Mouse (Mus musculus) liver, embryonic 14.5 days (tissue): ENCODE measurements around the gene Cacna1g. TPM values are rescaled to one million over a fixed set of nuclear protein-coding genes. Genes with fewer than 3 reads are reported as not detected.

Experiments used
- ATAC-seq: fragments of 200-750 bp; cut with Nextera tagmentation; 2 replicates; pipeline ENCODE4 v1.8.0; 2017; ENCODE audit warnings: moderate number of reproducible peaks, mild to moderate bottlenecking, moderate library complexity; ENCODE audit not compliant: insufficient read depth
- DNase-seq, 3 experiments: peaks; one replicate each; pipeline ENCODE4 v3.0.0-alpha.2; 2012 to 2013; ENCODE audit warnings: low read depth in 3 of 3, low spot score in 3 of 3
- H3K27ac ChIP-seq: fragments of 300-500 bp; sonication (generic); 2 replicates; pipeline ENCODE4 v1.5.1; 2014; ENCODE audit warnings: moderate library complexity, mild to moderate bottlenecking, control low read depth, inconsistent platforms
- H3K27me3 ChIP-seq: fragments of 300-500 bp; sonication (generic); 2 replicates; pipeline ENCODE4 v1.6.1; 2014; ENCODE audit warnings: mild to moderate bottlenecking, low read length, moderate library complexity; ENCODE audit not compliant: control insufficient read depth, insufficient read depth
- H3K36me3 ChIP-seq: fragments of 300-500 bp; sonication (generic); replicated peaks from 2 replicates; pipeline ENCODE4 v1.6.1; 2014; ENCODE audit warnings: low read depth; ENCODE audit not compliant: control insufficient read depth, insufficient read depth
- H3K4me1 ChIP-seq, 2 experiments: fragments of 200-500 bp in 1 of 2; fragments of 300-500 bp in 1 of 2; sonication (generic) in 1 of 2; replicated peaks; 2 replicates each; pipeline ENCODE4 v1.6.1; 2012 to 2014; ENCODE audit warnings: antibody characterized with exemption in 1 of 2, inconsistent platforms in 1 of 2, low read length in 1 of 2; ENCODE audit not compliant: control insufficient read depth in 2 of 2, insufficient read depth in 2 of 2
- H3K4me2 ChIP-seq: fragments of 300-500 bp; sonication (generic); 2 replicates; pipeline ENCODE4 v1.6.1; 2014; ENCODE audit warnings: low read depth, mild to moderate bottlenecking, control low read depth, moderate library complexity
- H3K4me3 ChIP-seq, 2 experiments: fragments of 200-500 bp in 1 of 2; fragments of 300-500 bp in 1 of 2; sonication (generic) in 1 of 2; 2 replicates each; pipeline ENCODE4 v1.5.1; 2012 to 2014; ENCODE audit warnings: low read depth in 2 of 2, low read length in 2 of 2, mild to moderate bottlenecking in 2 of 2, control low read depth in 1 of 2, inconsistent platforms in 1 of 2, moderate library complexity in 1 of 2; ENCODE audit not compliant: insufficient read depth in 1 of 2
- H3K9ac ChIP-seq: fragments of 300-500 bp; sonication (generic); replicated peaks from 2 replicates; pipeline ENCODE4 v1.6.1; 2014; ENCODE audit warnings: mild to moderate bottlenecking, control low read depth, moderate library complexity
- H3K9me3 ChIP-seq: fragments of 300-500 bp; sonication (generic); 2 replicates; pipeline ENCODE4 v1.6.1; 2016; ENCODE audit warnings: low read length, mixed read lengths; ENCODE audit not compliant: control insufficient read depth
- CTCF ChIP-seq: IDR thresholded peaks from 2 replicates; pipeline ENCODE4 v1.5.1; 2016; ENCODE audit warnings: antibody characterized with exemption, low read depth, control low read depth
- EP300 ChIP-seq: IDR thresholded peaks from 2 replicates; pipeline ENCODE4 v1.6.1; 2016; ENCODE audit warnings: antibody characterized with exemption, low read depth
- WGBS: fragments of 180-500 bp; shearing (Covaris S2); extraction: QIAGEN DNeasy Blood & Tissue Kit; methylation state at CpG from one replicate; pipeline ENCODE4 v1.1.7; 2014; ENCODE audit not compliant: insufficient replicate concordance; 5-methylcytosine and 5-hydroxymethylcytosine counted together
- polyA plus RNA-seq, 2 experiments: library from polyadenylated mRNA; depleted of rRNA in 1 of 2; stranded (reverse) in 1 of 2; unstranded in 1 of 2; fragments of >200 nt; fragmentation: Nextera tagmentation in 1 of 2; extraction: Ambion mirVana in 1 of 2; gene quantifications; 2 replicates each; pipeline versions ENCODE4 v1.2.1 to v1.2.3; 2012 to 2014

The Cacna1g gene
- polyA plus RNA-seq, 2 experiments: 0.89 to 7.3 TPM

DNA sequence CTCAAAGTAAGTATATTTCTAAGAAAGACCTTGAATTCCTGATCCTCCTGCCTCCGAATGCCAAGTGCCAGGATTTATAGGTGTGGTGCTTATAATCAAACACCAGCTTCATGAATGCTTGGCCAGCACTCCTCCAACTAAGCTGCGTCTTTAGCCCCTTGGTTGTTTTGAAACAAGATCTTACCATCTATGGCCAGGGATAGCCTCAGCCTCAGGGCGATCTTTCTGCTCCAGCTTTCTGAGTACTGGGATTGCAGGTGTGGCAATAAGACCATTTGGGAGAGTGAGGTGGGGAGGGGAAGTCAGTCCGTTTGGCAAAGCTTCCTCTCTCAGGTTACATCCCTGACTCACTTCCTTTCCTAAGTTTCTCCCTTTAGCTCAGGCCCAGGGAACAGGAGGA lies 86.2 kb downstream of the Cacna1g start:
- peaks cover 0 to 4% of the 10 kb centered on the region in 2 experiments; a peak in 1 of 4 replicates for H3K4me1 ChIP-seq
- no peak for TF ChIP-seq CTCF
- DNase-seq (no peak), ATAC-seq (no peak)
- no peak overlapping the region for H3K27ac ChIP-seq
- no peaks in the 10 kb centered on the region; the same call in 1 of the 2 replicates for H3K27me3 ChIP-seq
- no peak overlapping the region for H3K4me2 ChIP-seq
- H3K9ac ChIP-seq: no peak overlapping the region
- no peaks in the 10 kb centered on the region for H3K36me3 ChIP-seq
- WGBS: 52% methylated on average over 4 of the region's 4 CpGs
- no peaks in the 10 kb centered on the region for H3K9me3 ChIP-seq
- H3K4me3 ChIP-seq: no peak overlapping the region

DNA sequence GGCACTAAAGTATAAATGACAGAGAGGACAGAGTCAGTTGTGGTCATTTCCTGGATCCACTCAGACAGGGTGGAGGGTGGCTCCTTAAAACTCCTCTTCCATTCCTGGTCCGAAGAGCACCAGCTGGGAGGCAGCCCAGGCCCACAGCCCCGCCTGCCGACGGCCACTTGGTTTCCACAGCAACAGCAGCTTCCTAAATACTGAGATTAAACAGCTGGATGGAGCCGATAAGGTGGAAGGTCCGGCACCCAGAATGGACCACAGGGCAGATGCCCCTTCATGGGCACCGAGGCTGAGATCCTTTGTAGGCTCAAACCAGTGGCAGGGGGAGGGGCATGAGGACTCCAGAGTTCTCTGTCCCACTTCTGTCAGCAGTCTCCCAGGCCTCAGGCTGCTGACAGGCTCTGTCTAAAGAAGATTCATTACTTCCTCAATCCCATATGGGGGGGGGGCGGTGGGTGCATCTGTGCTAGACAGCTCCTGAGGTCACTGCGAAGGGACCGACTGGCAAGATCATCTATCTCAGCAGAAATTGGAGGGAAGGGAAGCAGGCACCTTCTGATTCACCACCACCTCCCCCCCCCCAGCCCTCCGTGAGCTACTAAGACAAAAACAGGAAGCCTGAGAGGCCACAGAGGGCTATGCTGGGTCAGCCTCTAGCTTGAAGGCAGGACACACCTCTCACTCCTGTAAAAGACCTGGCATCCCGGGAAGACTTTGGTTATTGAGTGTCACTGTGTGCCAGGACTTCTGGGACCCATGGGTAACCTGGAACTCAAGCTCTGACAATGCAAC lies 87.8 kb downstream of the Cacna1g start:
- Histone ChIP-seq H3K4me3 (no peak overlapping the region), H3K36me3 (no peaks in the 10 kb centered on the region), H3K27me3 (no peaks in the 10 kb centered on the region), H3K27ac (no peak overlapping the region), H3K9me3 (no peaks in the 10 kb centered on the region), H3K4me2 (no peak overlapping the region), H3K9ac (no peak overlapping the region), H3K4me1 (peaks cover 0 to 4% of the 10 kb centered on the region in 2 experiments; a peak in 1 of 4 replicates)
- DNase-seq (peak in 1 of 3 experiments; percentile 38), ATAC-seq (peak; percentile 70)
- 10% methylated on average over 12 of the region's 12 CpGs for WGBS
- no peak for TF ChIP-seq CTCF
- TF ChIP-seq EP300: no peak

DNA sequence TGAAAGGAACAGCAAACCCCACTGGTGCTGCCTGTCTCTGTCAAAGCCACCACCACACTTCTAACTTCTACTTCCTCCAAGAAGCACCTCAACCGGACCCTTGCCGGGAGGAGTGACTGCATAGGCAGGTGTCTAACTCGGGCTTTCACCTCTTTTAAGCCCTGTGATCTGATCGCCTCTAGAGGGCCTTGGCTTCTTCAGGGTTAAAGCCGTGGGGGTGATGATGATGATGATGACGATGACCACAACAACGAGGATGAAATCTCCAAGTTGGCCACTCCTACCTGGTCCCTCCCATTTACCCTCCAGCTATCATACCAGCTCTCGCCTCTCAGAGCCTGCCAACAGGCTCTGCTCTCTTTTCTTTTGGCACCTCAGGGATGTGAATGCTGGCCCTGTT lies 94.3 kb downstream of the Cacna1g start:
- no peak overlapping the region for H3K27ac ChIP-seq
- WGBS: 28% methylated on average over 8 of the region's 8 CpGs
- no peaks in the 10 kb centered on the region for H3K27me3 ChIP-seq
- DNase-seq (no peak), ATAC-seq (no peak)
- TF ChIP-seq CTCF (no peak), EP300 (no peak)
- H3K4me1 ChIP-seq: no peaks in the 10 kb centered on the region
- no peak overlapping the region for H3K4me2 ChIP-seq
- H3K9ac ChIP-seq: no peak overlapping the region
- no peak overlapping the region for H3K4me3 ChIP-seq
- no peaks in the 10 kb centered on the region for H3K36me3 ChIP-seq
- no peaks in the 10 kb centered on the region for H3K9me3 ChIP-seq

DNA sequence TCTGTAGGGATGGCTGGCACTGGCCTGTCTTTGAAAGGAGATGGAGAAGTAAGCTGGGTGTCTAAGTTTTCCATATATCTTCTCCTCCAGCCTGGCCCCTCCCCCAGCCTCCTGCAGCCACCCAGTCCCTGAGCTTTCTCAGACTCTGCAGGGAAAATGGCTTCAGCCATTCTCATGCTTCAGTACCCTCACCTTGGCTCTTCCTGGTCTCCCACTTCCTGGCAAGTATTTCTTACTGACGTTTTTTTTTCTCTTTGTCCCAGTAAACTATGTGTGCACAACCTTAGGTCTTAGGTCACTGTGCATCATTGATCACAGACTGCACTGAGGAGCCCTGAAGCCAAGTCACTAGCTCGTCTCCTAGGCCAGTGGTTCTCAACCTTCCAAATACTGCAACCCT lies 94.9 kb downstream of the Cacna1g start:
- TF ChIP-seq EP300 (no peak), CTCF (no peak)
- 24% methylated on average over 2 of the region's 2 CpGs for WGBS
- Histone ChIP-seq H3K4me1 (no peaks in the 10 kb centered on the region), H3K9me3 (no peaks in the 10 kb centered on the region), H3K27me3 (no peaks in the 10 kb centered on the region), H3K36me3 (no peaks in the 10 kb centered on the region), H3K9ac (no peak overlapping the region), H3K27ac (no peak overlapping the region), H3K4me3 (no peak overlapping the region), H3K4me2 (no peak overlapping the region)
- no peak for ATAC-seq
- DNase-seq: no peak

DNA sequence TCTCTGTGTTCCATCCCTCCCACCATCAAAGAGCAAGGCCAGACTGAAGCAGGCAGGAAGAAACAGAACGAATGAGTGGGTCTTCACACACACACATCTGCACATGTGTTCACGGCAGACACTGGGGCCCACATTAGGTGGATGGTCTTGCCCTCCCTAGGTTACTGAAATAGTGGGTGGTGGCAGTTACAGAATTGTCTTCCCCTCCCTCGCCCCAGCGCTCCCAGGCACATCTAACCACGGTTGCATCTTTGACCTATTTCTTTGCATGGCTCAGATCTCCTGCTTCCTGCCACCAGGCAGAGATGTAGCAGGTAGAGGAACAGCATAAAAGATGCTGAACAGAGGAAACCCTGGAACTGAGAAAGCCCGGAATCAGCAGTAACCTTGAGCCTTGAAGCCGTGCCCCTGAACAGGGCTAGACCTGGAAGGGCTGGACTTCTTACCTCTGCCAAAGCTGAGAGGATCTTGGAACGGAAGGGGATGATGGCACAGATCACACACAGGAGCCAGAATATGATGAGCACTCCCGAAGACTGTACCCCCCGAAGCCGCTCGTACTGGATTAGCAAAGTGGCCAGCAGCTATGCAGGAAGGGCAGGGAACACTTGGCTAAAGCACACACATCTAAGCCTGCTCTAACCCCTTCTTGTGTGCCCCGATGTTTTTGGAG lies 99.6 kb downstream of the Cacna1g start:
- DNase-seq (no peak), ATAC-seq (no peak)
- TF ChIP-seq CTCF (no peak), EP300 (no peak)
- peaks cover 0 to 16% of the 10 kb centered on the region in 2 experiments; a peak in 3 of 4 replicates for H3K4me1 ChIP-seq
- WGBS: 61% methylated on average over 13 of the region's 13 CpGs
- H3K4me2 ChIP-seq: no peak overlapping the region
- H3K27me3 ChIP-seq: no peaks in the 10 kb centered on the region
- H3K27ac ChIP-seq: no peak overlapping the region
- H3K36me3 ChIP-seq: no peaks in the 10 kb centered on the region
- H3K9ac ChIP-seq: no peak overlapping the region
- H3K4me3 ChIP-seq: no peak overlapping the region
- no peaks in the 10 kb centered on the region for H3K9me3 ChIP-seq
